ENCODE assay signal across 8 mouse cellular contexts in the genomic region with DNA sequence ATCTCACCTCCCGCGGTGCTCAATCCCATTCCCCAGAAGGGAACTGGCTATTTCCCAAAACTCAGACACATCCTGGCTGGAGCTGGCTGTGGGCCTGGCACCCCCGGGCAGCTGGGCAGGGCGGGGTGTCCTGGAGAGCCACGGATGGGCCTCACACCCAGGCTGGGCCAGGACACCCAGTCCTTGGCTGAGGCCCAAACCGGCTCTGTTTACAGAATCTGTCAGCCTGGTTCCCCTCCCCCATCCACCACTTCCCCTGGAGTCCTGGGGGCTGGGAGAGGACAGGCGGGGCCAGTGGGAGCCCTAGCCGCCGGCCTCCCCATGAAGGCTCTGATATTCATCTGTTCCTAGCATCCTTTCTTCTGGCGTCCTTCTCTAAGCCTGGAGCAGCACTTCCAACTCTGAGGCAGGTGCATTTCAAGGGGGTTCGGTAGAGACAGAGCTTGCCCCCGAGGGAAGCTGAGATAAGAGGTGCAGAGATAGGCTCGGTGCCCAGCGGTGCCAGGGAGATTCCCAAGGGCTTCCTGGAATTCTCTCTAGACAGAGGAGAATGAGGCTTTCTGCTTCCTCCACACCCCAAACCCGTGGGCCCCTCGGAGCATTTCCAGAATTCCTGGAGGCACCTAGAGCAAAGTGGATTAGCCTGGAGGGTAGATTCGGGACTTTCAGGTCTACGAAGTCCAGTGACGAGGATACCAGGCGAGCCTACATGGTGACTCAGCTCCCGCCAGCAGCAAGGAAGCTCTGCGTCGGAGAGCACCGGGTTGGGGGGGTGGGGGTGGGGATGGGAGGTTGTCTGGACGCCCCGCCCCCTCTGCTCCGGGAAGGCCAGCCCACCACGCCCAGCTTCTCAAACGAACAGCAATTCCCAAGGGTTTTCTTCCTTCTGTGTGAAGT. TPM values are rescaled to one million over a fixed set of nuclear protein-coding genes. Genes with fewer than 3 reads are reported as not detected.
DNase-seq lines count a peak whose midpoint lies in the region; ATAC-seq and TF ChIP-seq lines count a peak whose summit lies in the region.

No protein-coding gene starts in this region.

- peak overlapping the region; percentile 42 for H3K9ac ChIP-seq in intestine, embryonic 15.5 days

- TF ChIP-seq POLR2A in cortical plate, adult 2 months (IDR thresholded peaks at IDR 0.05; ENCODE audit: extremely low read depth, insufficient read depth, low read length): peak; percentile 54; the same call in 1 of the 2 replicates

- H3K4me1 ChIP-seq in cortical plate, adult 2 months (ENCODE audit: control insufficient read depth, insufficient read depth, low read length): no peaks in the 10 kb centered on the region
- peaks cover 16% of the 10 kb centered on the region for H3K4me1 ChIP-seq in intestine, embryonic 15.5 days (replicated peaks)

- peak; percentile 88 for ATAC-seq in intestine, embryonic 15.5 days
- peak; percentile 65 for ATAC-seq in megakaryocyte-erythroid progenitor cell, adult 5-6 weeks (replicated peaks; ENCODE audit: low FRiP score, low TSS enrichment, poor library complexity, severe bottlenecking)
- ATAC-seq in activated CD4-positive, CD25-positive, alpha-beta regulatory T cell, adult 4 months: no peak

- under 1% methylated on average over 29 of the region's 29 CpGs for WGBS in intestine, embryonic 15.5 days

- no peaks in the 10 kb centered on the region for H3K9me3 ChIP-seq in intestine, embryonic 15.5 days

- peak; percentile 40 for DNase-seq in WW6 (ENCODE audit: low read depth, low spot score)
- peak; percentile 99 for DNase-seq in gastrocnemius, postnatal 25 days
- peak; percentile 84 to 95 for DNase-seq in left cerebral cortex, postnatal 14 days (ENCODE audit: low spot score in 2 of 2)
- DNase-seq in right cerebral cortex, postnatal 25 days: peak; percentile 73

- H3K4me3 ChIP-seq in cortical plate, adult 2 months (ENCODE audit: insufficient read depth, low read length): peak overlapping the region; percentile 56
- peak overlapping the region; percentile 35 for H3K4me3 ChIP-seq in intestine, embryonic 15.5 days (replicated peaks)

- H3K27me3 ChIP-seq in intestine, embryonic 15.5 days (replicated peaks): no peaks in the 10 kb centered on the region

- H3K4me2 ChIP-seq in intestine, embryonic 15.5 days (replicated peaks): peak overlapping the region; percentile 83

- H3K36me3 ChIP-seq in intestine, embryonic 15.5 days: no peaks in the 10 kb centered on the region

- peak overlapping the region; percentile 98 for H3K27ac ChIP-seq in cortical plate, adult 2 months (ENCODE audit: insufficient read depth, low read length)
- peak overlapping the region; percentile 90 for H3K27ac ChIP-seq in intestine, embryonic 15.5 days

- intact Hi-C loops in left cerebral cortex, postnatal 14 days (cut with DNase I): no loop called here

- no peak for TF ChIP-seq CTCF in cortical plate, adult 2 months (IDR thresholded peaks at IDR 0.05; ENCODE audit: extremely low read depth, insufficient read depth, low read length)

RNA-seq across cellular contexts. Expression of gene Cdkn2aipnl, which starts 51.2 kb away (rescaled TPM):
- 35.0 and 35.2 TPM in 2 replicates for polyA plus RNA-seq in cortical plate, adult 2 months (2012; rRNA removed)
- 10 to 100 TPM; 11.9 to 15.9 TPM for total RNA-seq in gastrocnemius, postnatal 25 days (2021)
- 84.7 and 90.3 TPM in 2 replicates for polyA plus RNA-seq in intestine, embryonic 15.5 days (2015; fragmentation: Nextera tagmentation; extraction: Ambion mirVana)
- 10 to 100 TPM; 32.8 to 32.9 TPM for total RNA-seq in left cerebral cortex, postnatal 14 days (2021)
- 73.1 and 95.6 TPM in 2 replicates for total RNA-seq in megakaryocyte-erythroid progenitor cell, adult 5-6 weeks (2014; fragmentation: Nextera tagmentation)
- 69.1 and 94.7 TPM in 2 replicates for total RNA-seq in megakaryocyte-erythroid progenitor cell, adult 5-6 weeks (2017)
- 10 to 100 TPM; 80.8 to 84.4 TPM for polyA plus RNA-seq in activated CD4-positive, CD25-positive, alpha-beta regulatory T cell, adult 4 months (2017; shearing (Covaris generic))

RNA-seq across cellular contexts. Expression of gene Jade2, which starts 58.8 kb away (rescaled TPM):
- polyA plus RNA-seq in cortical plate, adult 2 months (2012; rRNA removed): 24.2 and 24.5 TPM in 2 replicates
- total RNA-seq in gastrocnemius, postnatal 25 days (2021): 1 to 10 TPM; 2.3 to 3.5 TPM
- polyA plus RNA-seq in intestine, embryonic 15.5 days (2015; fragmentation: Nextera tagmentation; extraction: Ambion mirVana): 1.3 and 1.4 TPM in 2 replicates
- total RNA-seq in left cerebral cortex, postnatal 14 days (2021): 10 to 100 TPM; 12.3 to 13.4 TPM
- total RNA-seq in megakaryocyte-erythroid progenitor cell, adult 5-6 weeks (2014; fragmentation: Nextera tagmentation): 11.1 and 12.1 TPM in 2 replicates
- 7.1 and 8.9 TPM in 2 replicates for total RNA-seq in megakaryocyte-erythroid progenitor cell, adult 5-6 weeks (2017)
- 10 to 100 TPM; 13.5 to 17.6 TPM for polyA plus RNA-seq in activated CD4-positive, CD25-positive, alpha-beta regulatory T cell, adult 4 months (2017; shearing (Covaris generic))

Comparison
In these comparisons a context has a peak if more than half of its experiments do, and no peak if none do; other contexts are left out.
1. DNase-seq: peak in every context shown above with its lines; median percentile 99 in gastrocnemius, postnatal 25 days; 90 in left cerebral cortex, postnatal 14 days; 73 in right cerebral cortex, postnatal 25 days; 40 in WW6.